8 mouse cellular contexts compared by ENCODE assay signal in genomic region chr17:35914975-35915374, GRCm38 (mm10). TPM values are rescaled to one million over a fixed set of nuclear protein-coding genes. Genes with fewer than 3 reads are reported as not detected.
A peak's percentile ranks its signal among the peaks of the same experiment; 100 is the strongest.
DNase-seq lines count a peak whose midpoint lies in the region; ATAC-seq and TF ChIP-seq lines count a peak whose summit lies in the region.
"Had no signal": no experiment of that assay in that cellular context is flagged by ENCODE, and none has a peak within 500 bp of the region (broad histone marks: within the 10 kb centered on the region; RNA-seq: fewer than 3 reads in every experiment).

No protein-coding gene starts in this region.

- H3K27me3 ChIP-seq in lung, postnatal 0 days (replicated peaks; ENCODE audit: insufficient read depth, low read length): no peaks in the 10 kb centered on the region
- no peaks in the 10 kb centered on the region for H3K27me3 ChIP-seq in forebrain, embryonic 12.5 days
- no peaks in the 10 kb centered on the region for H3K27me3 ChIP-seq in limb, embryonic 15.5 days
- no peaks in the 10 kb centered on the region for H3K27me3 ChIP-seq in stomach, embryonic 16.5 days (ENCODE audit: control insufficient read depth, insufficient read depth, low read length)

- no peak overlapping the region for H3K4me3 ChIP-seq in lung, postnatal 0 days (ENCODE audit: low read depth, low read length)
- H3K4me3 ChIP-seq in forebrain, embryonic 12.5 days (replicated peaks): no peak overlapping the region; the same call in 1 of the 2 replicates
- H3K4me3 ChIP-seq in limb, embryonic 15.5 days: peak overlapping the region; percentile 71
- peak overlapping the region; percentile 82 for H3K4me3 ChIP-seq in stomach, embryonic 16.5 days (replicated peaks; ENCODE audit: low read length)

- no peak for ATAC-seq in lung, postnatal 0 days
- ATAC-seq in forebrain, embryonic 12.5 days (ENCODE audit: low FRiP score): no peak
- ATAC-seq in limb, embryonic 15.5 days (ENCODE audit: insufficient number of reproducible peaks, low FRiP score, low TSS enrichment, low read depth): no peak
- no peak for ATAC-seq in stomach, embryonic 16.5 days (ENCODE audit: insufficient read depth, low FRiP score)

- H3K9me3 ChIP-seq in lung, postnatal 0 days (ENCODE audit: low read length): no peaks in the 10 kb centered on the region
- H3K9me3 ChIP-seq in forebrain, embryonic 12.5 days: no peaks in the 10 kb centered on the region
- no peaks in the 10 kb centered on the region for H3K9me3 ChIP-seq in limb, embryonic 15.5 days
- no peaks in the 10 kb centered on the region for H3K9me3 ChIP-seq in stomach, embryonic 16.5 days (replicated peaks; ENCODE audit: control insufficient read depth, low read length)

- peak; percentile 20; the same call in 1 of the 2 replicates for TF ChIP-seq CTCF in lung, postnatal 0 days (IDR thresholded peaks at IDR 0.05)

- no peak for TF ChIP-seq EP300 in lung, postnatal 0 days (IDR thresholded peaks at IDR 0.05)

- H3K4me1 ChIP-seq in lung, postnatal 0 days (ENCODE audit: insufficient read depth, low read depth, low read length): peaks cover 8% of the 10 kb centered on the region; the same call in 1 of the 2 replicates
- H3K4me1 ChIP-seq in forebrain, embryonic 12.5 days: peaks cover 17% of the 10 kb centered on the region
- H3K4me1 ChIP-seq in limb, embryonic 15.5 days: peaks cover 18% of the 10 kb centered on the region
- peaks cover 16% of the 10 kb centered on the region for H3K4me1 ChIP-seq in stomach, embryonic 16.5 days (ENCODE audit: control insufficient read depth, insufficient read depth, low read length)

- H3K27ac ChIP-seq in lung, postnatal 0 days (ENCODE audit: low read length): no peak overlapping the region
- H3K27ac ChIP-seq in forebrain, embryonic 12.5 days: no peak overlapping the region
- H3K27ac ChIP-seq in limb, embryonic 15.5 days: no peak overlapping the region
- H3K27ac ChIP-seq in stomach, embryonic 16.5 days (ENCODE audit: low read length): no peak overlapping the region

- H3K4me2 ChIP-seq in lung, postnatal 0 days (replicated peaks; ENCODE audit: low read depth, low read length): no peak overlapping the region; the same call in 1 of the 2 replicates
- peak overlapping the region; percentile 72 for H3K4me2 ChIP-seq in forebrain, embryonic 12.5 days
- H3K4me2 ChIP-seq in limb, embryonic 15.5 days: peak overlapping the region; percentile 69
- peak overlapping the region; percentile 88; the same call in 1 of the 2 replicates for H3K4me2 ChIP-seq in stomach, embryonic 16.5 days (ENCODE audit: low read depth, low read length)

- WGBS in lung, postnatal 0 days: 69% methylated on average over 6 of the region's 6 CpGs
- 86% methylated on average over 6 of the region's 6 CpGs for WGBS in forebrain, embryonic 12.5 days
- 81% methylated on average over 6 of the region's 6 CpGs for WGBS in limb, embryonic 15.5 days
- 71% methylated on average over 6 of the region's 6 CpGs for WGBS in stomach, embryonic 16.5 days

- H3K9ac ChIP-seq in lung, postnatal 0 days (replicated peaks; ENCODE audit: low read depth): no peak overlapping the region
- no peak overlapping the region for H3K9ac ChIP-seq in forebrain, embryonic 12.5 days
- H3K9ac ChIP-seq in limb, embryonic 15.5 days: no peak overlapping the region
- peak overlapping the region; percentile 95; the same call in 1 of the 2 replicates for H3K9ac ChIP-seq in stomach, embryonic 16.5 days (ENCODE audit: low read length)

- no peak for DNase-seq in lung, postnatal 0 days (ENCODE audit: low spot score)
- no peak for DNase-seq in lung, postnatal 14 days
- DNase-seq in cerebellum, adult 18-20 months: no peak
- no peak for DNase-seq in frontal cortex, adult 2 months (ENCODE audit: extremely low spot score in 1 of 2, low spot score in 1 of 2)
- DNase-seq: right cerebral cortex, adult 18-20 months had no signal

- no peaks in the 10 kb centered on the region for H3K36me3 ChIP-seq in lung, postnatal 0 days (ENCODE audit: insufficient read depth, low read length)
- peaks cover 34% of the 10 kb centered on the region for H3K36me3 ChIP-seq in forebrain, embryonic 12.5 days (replicated peaks)
- H3K36me3 ChIP-seq in limb, embryonic 15.5 days: peaks cover 28% of the 10 kb centered on the region
- peaks cover 18% of the 10 kb centered on the region; the same call in 1 of the 2 replicates for H3K36me3 ChIP-seq in stomach, embryonic 16.5 days (ENCODE audit: control insufficient read depth, insufficient read depth, low read length)

RNA-seq across cellular contexts. Expression of gene Mrps18b, which starts 1.2 kb away (rescaled TPM):
- polyA plus RNA-seq in lung, postnatal 0 days (2015; fragmentation: Nextera tagmentation; extraction: Ambion mirVana): 40.7 and 44.8 TPM in 2 replicates
- polyA plus RNA-seq in forebrain, embryonic 12.5 days (2016; fragmentation: Nextera tagmentation; extraction: Ambion mirVana): 56.2 and 56.6 TPM in 2 replicates
- 72.4 and 77.1 TPM in 2 replicates for polyA plus RNA-seq in limb, embryonic 15.5 days (2015; fragmentation: Nextera tagmentation; extraction: Ambion mirVana)
- polyA plus RNA-seq in stomach, embryonic 16.5 days (2015; fragmentation: Nextera tagmentation; extraction: Ambion mirVana): 83.2 and 87.3 TPM in 2 replicates
- polyA plus RNA-seq in frontal cortex, adult 2 months (2012; rRNA removed): 54.6 and 55.9 TPM in 2 replicates

RNA-seq across cellular contexts. Expression of gene Ppp1r10, which starts 1.3 kb away (rescaled TPM):
- 21.4 and 23.5 TPM in 2 replicates for polyA plus RNA-seq in lung, postnatal 0 days (2015; fragmentation: Nextera tagmentation; extraction: Ambion mirVana)
- 65.4 and 70.4 TPM in 2 replicates for polyA plus RNA-seq in forebrain, embryonic 12.5 days (2016; fragmentation: Nextera tagmentation; extraction: Ambion mirVana)
- 35.0 and 40.1 TPM in 2 replicates for polyA plus RNA-seq in limb, embryonic 15.5 days (2015; fragmentation: Nextera tagmentation; extraction: Ambion mirVana)
- polyA plus RNA-seq in stomach, embryonic 16.5 days (2015; fragmentation: Nextera tagmentation; extraction: Ambion mirVana): 33.1 and 34.3 TPM in 2 replicates
- 39.2 and 39.3 TPM in 2 replicates for polyA plus RNA-seq in frontal cortex, adult 2 months (2012; rRNA removed)

RNA-seq across cellular contexts. Expression of gene Atat1, which starts 5.1 kb away (rescaled TPM):
- 19.3 and 24.6 TPM in 2 replicates for polyA plus RNA-seq in lung, postnatal 0 days (2015; fragmentation: Nextera tagmentation; extraction: Ambion mirVana)
- polyA plus RNA-seq in forebrain, embryonic 12.5 days (2016; fragmentation: Nextera tagmentation; extraction: Ambion mirVana): 277 and 280 TPM in 2 replicates
- 58.9 and 59.1 TPM in 2 replicates for polyA plus RNA-seq in limb, embryonic 15.5 days (2015; fragmentation: Nextera tagmentation; extraction: Ambion mirVana)
- 50.8 and 51.9 TPM in 2 replicates for polyA plus RNA-seq in stomach, embryonic 16.5 days (2015; fragmentation: Nextera tagmentation; extraction: Ambion mirVana)
- 103 and 109 TPM in 2 replicates for polyA plus RNA-seq in frontal cortex, adult 2 months (2012; rRNA removed)

RNA-seq across cellular contexts. Expression of gene 2310061I04Rik, which starts 17.7 kb away (rescaled TPM):
- 15.9 and 18.5 TPM in 2 replicates for polyA plus RNA-seq in lung, postnatal 0 days (2015; fragmentation: Nextera tagmentation; extraction: Ambion mirVana)
- polyA plus RNA-seq in forebrain, embryonic 12.5 days (2016; fragmentation: Nextera tagmentation; extraction: Ambion mirVana): 26.7 and 29.4 TPM in 2 replicates
- polyA plus RNA-seq in limb, embryonic 15.5 days (2015; fragmentation: Nextera tagmentation; extraction: Ambion mirVana): 18.0 and 23.0 TPM in 2 replicates
- polyA plus RNA-seq in stomach, embryonic 16.5 days (2015; fragmentation: Nextera tagmentation; extraction: Ambion mirVana): 19.1 and 22.9 TPM in 2 replicates
- polyA plus RNA-seq in frontal cortex, adult 2 months (2012; rRNA removed): 107 and 119 TPM in 2 replicates

RNA-seq across cellular contexts. Expression of gene Dhx16, which starts 35.4 kb away (rescaled TPM):
- polyA plus RNA-seq in lung, postnatal 0 days (2015; fragmentation: Nextera tagmentation; extraction: Ambion mirVana): 22.3 and 25.8 TPM in 2 replicates
- 48.0 and 54.8 TPM in 2 replicates for polyA plus RNA-seq in forebrain, embryonic 12.5 days (2016; fragmentation: Nextera tagmentation; extraction: Ambion mirVana)
- polyA plus RNA-seq in limb, embryonic 15.5 days (2015; fragmentation: Nextera tagmentation; extraction: Ambion mirVana): 36.8 and 41.3 TPM in 2 replicates
- polyA plus RNA-seq in stomach, embryonic 16.5 days (2015; fragmentation: Nextera tagmentation; extraction: Ambion mirVana): 33.8 and 44.1 TPM in 2 replicates
- 42.6 and 50.6 TPM in 2 replicates for polyA plus RNA-seq in frontal cortex, adult 2 months (2012; rRNA removed)

Comparison
In these comparisons a context has a peak if more than half of its experiments do, and no peak if none do; other contexts are left out.
1. H3K4me3 ChIP-seq: peak in limb, embryonic 15.5 days (single experiment) and stomach, embryonic 16.5 days (single experiment); none in lung, postnatal 0 days (single experiment) and forebrain, embryonic 12.5 days (single experiment).